Mouse (Mus musculus) liver, embryonic 14.5 days (tissue): ENCODE data around the gene Tmem223.

Experiments
- CTCF ChIP-seq: IDR thresholded peaks from 2 replicates; pipeline ENCODE4 v1.5.1; 2016; ENCODE audit warnings: antibody characterized with exemption, low read depth, control low read depth
- EP300 ChIP-seq: IDR thresholded peaks from 2 replicates; pipeline ENCODE4 v1.6.1; 2016; ENCODE audit warnings: antibody characterized with exemption, low read depth

GRCm38 (mm10) chr19:8772996-8773395, 2.2 kb downstream of the Tmem223 start:
- no peak for TF ChIP-seq CTCF
- no peak for TF ChIP-seq EP300
